Mouse (Mus musculus): ENCODE results near the gene Gm47841.

GRCm38 (mm10) chr15:101044531-101044930, 2.7 kb downstream of the Gm47841 start:
- TF ChIP-seq CTCF (IDR thresholded peaks at IDR 0.05; ENCODE audit: low read depth, low read length) (no peak), POLR2A (IDR thresholded peaks at IDR 0.05; ENCODE audit: extremely low read depth, insufficient read depth, low read length) (no peak)
